ENCODE assay signal across 8 mouse cellular contexts in the genomic region with DNA sequence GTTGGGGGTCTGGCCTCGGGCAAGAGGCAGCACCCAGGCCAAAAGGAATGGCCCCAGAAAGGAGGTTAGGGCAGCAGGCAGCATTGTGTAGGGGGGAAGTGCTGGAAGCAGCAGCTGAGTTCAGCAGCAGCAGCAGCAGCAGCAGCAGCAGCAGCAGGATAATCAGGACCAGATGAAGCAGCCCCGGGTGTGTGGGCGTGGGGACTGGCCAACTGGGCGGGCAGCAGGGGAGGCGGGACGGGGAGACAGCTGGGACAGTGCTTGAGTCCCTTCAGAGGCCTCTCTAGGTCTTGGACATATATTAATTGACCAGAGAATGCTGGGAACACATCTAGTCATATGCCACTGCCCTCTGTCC. TPM values are rescaled to one million over a fixed set of nuclear protein-coding genes. Genes with fewer than 3 reads are reported as not detected.
DNase-seq lines count a peak whose midpoint lies in the region; ATAC-seq and TF ChIP-seq lines count a peak whose summit lies in the region.

No protein-coding gene starts in this region.

- peaks cover 16% of the 10 kb centered on the region for H3K4me1 ChIP-seq in embryonic facial prominence, embryonic 11.5 days (ENCODE audit: control insufficient read depth, insufficient read depth, low read length)
- H3K4me1 ChIP-seq in midbrain, postnatal 0 days (ENCODE audit: insufficient read depth, low read length), result no peaks in the 10 kb centered on the region; the same call in 1 of the 2 replicates

- DNase-seq in adrenal gland, adult (ENCODE audit: inconsistent age in 2 of 2, low spot score in 1 of 2), result peak; percentile 84 to 92
- DNase-seq in embryonic facial prominence, embryonic 11.5 days (ENCODE audit: low spot score), result peak; percentile 88
- peak; percentile 85 to 87 for DNase-seq in heart, postnatal 10 days
- DNase-seq in kidney, postnatal 4 days, result peak; percentile 81 to 88
- DNase-seq in midbrain, postnatal 0 days (ENCODE audit: low spot score), result no peak
- DNase-seq in layer of hippocampus, adult 9-11 months, result no peak
- DNase-seq in cerebellum, postnatal 36 days, result no peak
- DNase-seq in cerebellum, adult 9-11 months, result no peak

- peak; percentile 72 for ATAC-seq in embryonic facial prominence, embryonic 11.5 days (replicated peaks; ENCODE audit: insufficient number of reproducible peaks, low FRiP score, low TSS enrichment, low read depth)
- ATAC-seq in midbrain, postnatal 0 days (ENCODE audit: low FRiP score), result no peak

- peak overlapping the region; percentile 95 for H3K27ac ChIP-seq in embryonic facial prominence, embryonic 11.5 days (replicated peaks; ENCODE audit: low read depth, low read length)
- 0 out of 2 replicates have a peak overlapping the region, but pooled peaks have one; percentile 19 for H3K27ac ChIP-seq in midbrain, postnatal 0 days (ENCODE audit: low read depth, low read length)

- intact Hi-C loops in heart, postnatal 10 days (cut with DNase I), result no loop called here

- no peaks in the 10 kb centered on the region for H3K27me3 ChIP-seq in embryonic facial prominence, embryonic 11.5 days (ENCODE audit: control insufficient read depth, insufficient read depth, low read length)
- H3K27me3 ChIP-seq in midbrain, postnatal 0 days (ENCODE audit: insufficient read depth, low read length), result peaks cover 8% of the 10 kb centered on the region

- H3K36me3 ChIP-seq in embryonic facial prominence, embryonic 11.5 days (replicated peaks; ENCODE audit: control insufficient read depth, insufficient read depth, low read depth, low read length), result no peaks in the 10 kb centered on the region; the same call in 1 of the 2 replicates
- no peaks in the 10 kb centered on the region for H3K36me3 ChIP-seq in midbrain, postnatal 0 days (ENCODE audit: insufficient read depth, low read length)

- peak overlapping the region; percentile 25 for H3K4me3 ChIP-seq in embryonic facial prominence, embryonic 11.5 days (ENCODE audit: low read depth, low read length)
- no peak overlapping the region for H3K4me3 ChIP-seq in midbrain, postnatal 0 days (ENCODE audit: low read depth, low read length)

- no peaks in the 10 kb centered on the region for H3K9me3 ChIP-seq in embryonic facial prominence, embryonic 11.5 days (replicated peaks; ENCODE audit: control insufficient read depth, low read length)
- H3K9me3 ChIP-seq in midbrain, postnatal 0 days (ENCODE audit: low read length), result no peaks in the 10 kb centered on the region

- TF ChIP-seq CTCF in midbrain, postnatal 0 days (IDR thresholded peaks at IDR 0.05), result no peak

- WGBS in embryonic facial prominence, embryonic 11.5 days, result 16% methylated on average over 6 of the region's 6 CpGs
- 16% methylated on average over 6 of the region's 6 CpGs for WGBS in midbrain, postnatal 0 days

- H3K9ac ChIP-seq in embryonic facial prominence, embryonic 11.5 days (replicated peaks; ENCODE audit: low read length), result peak overlapping the region; percentile 51
- 0 out of 2 replicates have a peak overlapping the region, but pooled peaks have one; percentile 4 for H3K9ac ChIP-seq in midbrain, postnatal 0 days (replicated peaks; ENCODE audit: low read length, poor library complexity, severe bottlenecking)

- H3K4me2 ChIP-seq in embryonic facial prominence, embryonic 11.5 days (ENCODE audit: low read depth, low read length), result peak overlapping the region; percentile 49
- no peak overlapping the region for H3K4me2 ChIP-seq in midbrain, postnatal 0 days (ENCODE audit: low read depth, low read length, poor library complexity, severe bottlenecking)

RNA-seq across cellular contexts. Expression of a gene that starts 2.4 kb away (rescaled TPM):
- 133 and 142 TPM in 2 replicates for polyA plus RNA-seq in embryonic facial prominence, embryonic 11.5 days (2014; fragmentation: Nextera tagmentation; extraction: Ambion mirVana)
- 100 to 1,000 TPM; 127 to 142 TPM for total RNA-seq in heart, postnatal 10 days (2021)
- 18.6 and 19.4 TPM in 2 replicates for total RNA-seq in midbrain, postnatal 0 days (2014; rRNA removed)
- 16.7 and 19.6 TPM in 2 replicates for polyA plus RNA-seq in midbrain, postnatal 0 days (2015; fragmentation: Nextera tagmentation; extraction: Ambion mirVana)

RNA-seq across cellular contexts. Expression of a gene that starts 10.4 kb away (rescaled TPM):
- polyA plus RNA-seq in embryonic facial prominence, embryonic 11.5 days (2014; fragmentation: Nextera tagmentation; extraction: Ambion mirVana), result 17.4 and 19.4 TPM in 2 replicates
- 10 to 100 TPM; 25.1 to 31.4 TPM for total RNA-seq in heart, postnatal 10 days (2021)
- total RNA-seq in midbrain, postnatal 0 days (2014; rRNA removed), result 17.7 and 18.5 TPM in 2 replicates
- polyA plus RNA-seq in midbrain, postnatal 0 days (2015; fragmentation: Nextera tagmentation; extraction: Ambion mirVana), result 70.5 and 71.3 TPM in 2 replicates

RNA-seq across cellular contexts. Expression of a gene that starts 17.6 kb away (rescaled TPM):
- polyA plus RNA-seq in embryonic facial prominence, embryonic 11.5 days (2014; fragmentation: Nextera tagmentation; extraction: Ambion mirVana), result 0.13 TPM in 1 of 2 replicates, not detected in the other
- total RNA-seq in heart, postnatal 10 days (2021), result under 1 TPM; 0.20 to 0.29 TPM
- 0.28 TPM in 1 of 2 replicates, not detected in the other for total RNA-seq in midbrain, postnatal 0 days (2014; rRNA removed)
- 0.09 and 0.10 TPM in 2 replicates for polyA plus RNA-seq in midbrain, postnatal 0 days (2015; fragmentation: Nextera tagmentation; extraction: Ambion mirVana)

RNA-seq across cellular contexts. Expression of a gene that starts 17.7 kb away (rescaled TPM):
- 28.4 and 30.0 TPM in 2 replicates for polyA plus RNA-seq in embryonic facial prominence, embryonic 11.5 days (2014; fragmentation: Nextera tagmentation; extraction: Ambion mirVana)
- 10 to 100 TPM; 20.2 to 21.7 TPM for total RNA-seq in heart, postnatal 10 days (2021)
- total RNA-seq in midbrain, postnatal 0 days (2014; rRNA removed), result 13.1 and 14.5 TPM in 2 replicates
- polyA plus RNA-seq in midbrain, postnatal 0 days (2015; fragmentation: Nextera tagmentation; extraction: Ambion mirVana), result 13.1 and 15.9 TPM in 2 replicates

RNA-seq across cellular contexts. Expression of a gene that starts 17.8 kb away (rescaled TPM):
- 3.7 and 4.8 TPM in 2 replicates for polyA plus RNA-seq in embryonic facial prominence, embryonic 11.5 days (2014; fragmentation: Nextera tagmentation; extraction: Ambion mirVana)
- total RNA-seq in heart, postnatal 10 days (2021), result 1 to 10 TPM; 5.0 to 5.9 TPM
- total RNA-seq in midbrain, postnatal 0 days (2014; rRNA removed), result 0.99 and 4.1 TPM in 2 replicates
- 4.4 and 6.5 TPM in 2 replicates for polyA plus RNA-seq in midbrain, postnatal 0 days (2015; fragmentation: Nextera tagmentation; extraction: Ambion mirVana)

Comparison
In these comparisons a context has a peak if more than half of its experiments do, and no peak if none do; other contexts are left out.
1. DNase-seq: peak in adrenal gland, adult (2 of 2), embryonic facial prominence, embryonic 11.5 days (single experiment), heart, postnatal 10 days (2 of 2) and kidney, postnatal 4 days (2 of 2); none in midbrain, postnatal 0 days (single experiment), layer of hippocampus, adult 9-11 months (single experiment), cerebellum, postnatal 36 days (0 of 2) and cerebellum, adult 9-11 months (single experiment).